Mouse (Mus musculus) T-helper 2 cell (primary cell): ENCODE data around the gene Csf1.

Experiments
- in situ Hi-C: fragments of 300-600 bp; cut with MboI, MseI; formaldehyde crosslinking; loops from one replicate; pipeline ENCODE4 v1.15.1; 2025; ENCODE audit warnings: high pct_unique_total_duplicates

Csf1 gene

GRCm38 (mm10) chr3:107783315-107783714 lies 23.0 kb upstream of the Csf1 start:
- in situ Hi-C loops: no loop called here

- in situ Hi-C loops: no loop called here
Measured at GRCm38 (mm10) chr3:107781304-107781703, 21.0 kb upstream of the Csf1 start.

- in situ Hi-C loops: no loop called here
Measured at GRCm38 (mm10) chr3:107778016-107778415, 17.7 kb upstream of the Csf1 start.

- in situ Hi-C loops: no loop called here
Measured at GRCm38 (mm10) chr3:107776295-107776694, 16.0 kb upstream of the Csf1 start.

- in situ Hi-C loops: no loop called here
Measured at GRCm38 (mm10) chr3:107775736-107776135, 15.5 kb upstream of the Csf1 start.

- in situ Hi-C loops: no loop called here
Measured at GRCm38 (mm10) chr3:107775056-107775455, 14.8 kb upstream of the Csf1 start.

GRCm38 (mm10) chr3:107772860-107773259 lies 12.6 kb upstream of the Csf1 start:
- in situ Hi-C loops: no loop called here

GRCm38 (mm10) chr3:107769692-107770091 lies 9.4 kb upstream of the Csf1 start:
- in situ Hi-C loops: no loop called here

GRCm38 (mm10) chr3:107768104-107768989 lies 8.1 kb upstream of the Csf1 start:
- in situ Hi-C loops: no loop called here

GRCm38 (mm10) chr3:107766804-107767203 lies 6.5 kb upstream of the Csf1 start:
- in situ Hi-C loops: no loop called here

GRCm38 (mm10) chr3:107765979-107766378 lies 5.7 kb upstream of the Csf1 start:
- in situ Hi-C loops: no loop called here

GRCm38 (mm10) chr3:107763552-107763951 lies 3.3 kb upstream of the Csf1 start:
- in situ Hi-C loops: no loop called here

- in situ Hi-C loops: no loop called here
Measured at GRCm38 (mm10) chr3:107761446-107761845, 1.2 kb upstream of the Csf1 start.

- in situ Hi-C loops: no loop called here
Measured at GRCm38 (mm10) chr3:107760771-107761170, 502 bp upstream of the Csf1 start.

GRCm38 (mm10) chr3:107758638-107759037 lies 1.6 kb downstream of the Csf1 start:
- in situ Hi-C loops: loop anchor here (10.0 kb wide), 1 partner anchor 976 kb away; the partner anchor contains the start of gene Aknad1

GRCm38 (mm10) chr3:107758176-107758575 lies 2.1 kb downstream of the Csf1 start:
- in situ Hi-C loops: loop anchor here (10.0 kb wide), 1 partner anchor 977 kb away; the partner anchor contains the start of gene Aknad1

- in situ Hi-C loops: loop anchor here (10.0 kb wide), 1 partner anchor 977 kb away; the partner anchor contains the start of gene Aknad1
Measured at GRCm38 (mm10) chr3:107757365-107758129, 2.7 kb downstream of the Csf1 start.

GRCm38 (mm10) chr3:107756481-107756866 lies 3.8 kb downstream of the Csf1 start:
- in situ Hi-C loops: loop anchor here (10.0 kb wide), 1 partner anchor 978 kb away; the partner anchor contains the start of gene Aknad1

- in situ Hi-C loops: loop anchor here (10.0 kb wide), 1 partner anchor 979 kb away; the partner anchor contains the start of gene Aknad1
Measured at GRCm38 (mm10) chr3:107755702-107756480, 4.4 kb downstream of the Csf1 start.

GRCm38 (mm10) chr3:107754632-107755031 lies 5.6 kb downstream of the Csf1 start:
- in situ Hi-C loops: loop anchor here (5.0 to 10.0 kb wide), 2 partner anchors 113 to 980 kb away; partner anchors contain the start of gene Aknad1

GRCm38 (mm10) chr3:107751607-107752006 lies 8.7 kb downstream of the Csf1 start:
- in situ Hi-C loops: loop anchor here (5.0 to 10.0 kb wide), 2 partner anchors 116 to 983 kb away; partner anchors contain the start of gene Aknad1
